In the genomic region with DNA sequence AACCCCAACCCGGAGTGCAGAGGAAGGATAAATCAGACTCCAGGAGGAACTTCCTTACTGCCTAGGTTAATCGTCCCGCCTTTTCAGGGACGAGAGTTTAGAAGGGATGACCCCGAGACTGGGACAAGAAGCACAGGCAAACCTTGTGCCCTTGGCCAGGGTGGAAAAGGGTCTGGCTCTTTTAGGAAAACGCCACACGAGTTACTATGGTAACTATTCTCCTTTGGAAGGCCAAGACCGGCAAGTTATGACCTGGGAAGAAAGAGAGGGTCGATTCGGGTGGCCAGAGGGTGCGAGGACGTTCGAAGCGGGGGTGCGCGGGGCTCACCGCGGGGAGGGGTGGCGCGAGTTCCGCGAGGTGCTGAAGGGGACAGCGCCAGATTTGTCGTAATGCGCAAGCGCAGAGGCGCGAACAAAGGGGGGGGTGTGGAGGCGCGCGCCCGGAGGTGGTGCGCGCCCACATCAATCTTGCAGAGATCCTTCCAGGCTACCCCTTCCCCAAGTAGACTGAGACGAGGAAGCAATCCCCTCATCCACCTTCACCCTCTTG, we compare ENCODE assay signal across 8 mouse cellular contexts. TPM values are rescaled to one million over a fixed set of nuclear protein-coding genes. Genes with fewer than 3 reads are reported as not detected.
A peak's percentile ranks its signal among the peaks of the same experiment; 100 is the strongest.
DNase-seq lines count a peak whose midpoint lies in the region; ATAC-seq and TF ChIP-seq lines count a peak whose summit lies in the region.

A gene (minus strand): TSS at position 401 of the 550 bp plus-strand sequence.

- no peak for DNase-seq in testis, postnatal 14 days (ENCODE audit: low spot score)
- peak; percentile 87 for DNase-seq in cerebellum, adult 9-11 months
- DNase-seq in kidney, postnatal 25 days: peak; percentile 56 to 70
- DNase-seq in lung, adult 2 months: peak; percentile 57
- DNase-seq in retina, embryonic 14.5 days (ENCODE audit: low spot score): peak; percentile 64
- DNase-seq in urinary bladder, postnatal 25 days (ENCODE audit: low spot score): no peak

- ATAC-seq in heart, embryonic 12.5 days (ENCODE audit: insufficient number of reproducible peaks, low FRiP score): no peak

- TF ChIP-seq CTCF in testis, adult 2 months (IDR thresholded peaks at IDR 0.05; ENCODE audit: control insufficient read depth, insufficient read depth, insufficient replicate concordance, low read depth, low read length): no peak
- TF ChIP-seq CTCF in lung, adult 2 months (IDR thresholded peaks at IDR 0.05; ENCODE audit: insufficient read depth, low read length): no peak

- peak within 1 kb of the TSS; percentile 91 for H3K4me3 ChIP-seq in testis, adult 2 months (ENCODE audit: control insufficient read depth, low read depth, low read length)
- peak within 1 kb of the TSS; percentile 81 for H3K4me3 ChIP-seq in heart, embryonic 12.5 days
- H3K4me3 ChIP-seq in lung, adult 2 months (replicated peaks; ENCODE audit: extremely low read depth, low read depth, low read length): peak within 1 kb of the TSS; percentile 95

- H3K36me3 ChIP-seq in testis, adult 2 months (ENCODE audit: control insufficient read depth, insufficient read depth, low read length): no peaks in the 10 kb centered on the region
- peaks cover 13% of the 10 kb centered on the region for H3K36me3 ChIP-seq in heart, embryonic 12.5 days

- H3K27ac ChIP-seq in testis, adult 2 months (ENCODE audit: control insufficient read depth, insufficient read depth, low read depth, low read length): peak within 1 kb of the TSS; percentile 85
- peak within 1 kb of the TSS; percentile 70; the same call in 1 of the 2 replicates for H3K27ac ChIP-seq in heart, embryonic 12.5 days (ENCODE audit: poor library complexity, severe bottlenecking)

- peaks cover 18% of the 10 kb centered on the region for H3K4me1 ChIP-seq in testis, adult 2 months (ENCODE audit: control insufficient read depth, insufficient read depth, low read length)
- H3K4me1 ChIP-seq in heart, embryonic 12.5 days (replicated peaks): peaks cover 22% of the 10 kb centered on the region
- peaks cover 7% of the 10 kb centered on the region for H3K4me1 ChIP-seq in lung, adult 2 months (ENCODE audit: control insufficient read depth, insufficient read depth, low read length)

- WGBS in heart, embryonic 12.5 days: under 1% methylated on average over 35 of the region's 35 CpGs
- WGBS in lung, adult 2 months: 1% methylated on average over 35 of the region's 35 CpGs

- no peaks in the 10 kb centered on the region for H3K27me3 ChIP-seq in testis, adult 2 months (ENCODE audit: control insufficient read depth, insufficient read depth, low read length)
- H3K27me3 ChIP-seq in heart, embryonic 12.5 days (replicated peaks): peaks cover 58% of the 10 kb centered on the region

- H3K9ac ChIP-seq in heart, embryonic 12.5 days: peak within 1 kb of the TSS; percentile 84

- no peak for TF ChIP-seq POLR2A in testis, adult 2 months (IDR thresholded peaks at IDR 0.05; ENCODE audit: control insufficient read depth, low read depth, low read length)
- no peak for TF ChIP-seq POLR2A in lung, adult 2 months (IDR thresholded peaks at IDR 0.05; ENCODE audit: borderline replicate concordance, extremely low read depth, low read depth, low read length)

- peak within 1 kb of the TSS; percentile 99 for H3K4me2 ChIP-seq in heart, embryonic 12.5 days

- H3K9me3 ChIP-seq in heart, embryonic 12.5 days (replicated peaks): no peaks in the 10 kb centered on the region

RNA-seq across cellular contexts. Expression of the gene that starts here (rescaled TPM):
- polyA plus RNA-seq in testis, adult 2 months (2012; rRNA removed): 53.7 and 65.2 TPM in 2 replicates
- 12.0 and 13.4 TPM in 2 replicates for polyA plus RNA-seq in heart, embryonic 12.5 days (2016; fragmentation: Nextera tagmentation; extraction: Ambion mirVana)
- polyA plus RNA-seq in lung, adult 2 months (2012; rRNA removed): 2.3 and 2.4 TPM in 2 replicates

Comparison
In these comparisons a context has a peak if more than half of its experiments do, and no peak if none do; other contexts are left out.
1. DNase-seq: peak in cerebellum, adult 9-11 months (single experiment), kidney, postnatal 25 days (2 of 2), lung, adult 2 months (single experiment) and retina, embryonic 14.5 days (single experiment); none in testis, postnatal 14 days (single experiment) and urinary bladder, postnatal 25 days (single experiment).
2. Peak in every context shown above with its lines, with median percentiles within 50 percentile points of each other: H3K4me3 ChIP-seq.